Mouse (Mus musculus) kidney, postnatal 0 days (tissue): ENCODE data around the gene Mta1. TPM values are rescaled to one million over a fixed set of nuclear protein-coding genes. Genes with fewer than 3 reads are reported as not detected.

ENCODE experiments used
- ATAC-seq: fragments of 200-750 bp; cut with Nextera tagmentation; replicated peaks from 2 replicates; pipeline ENCODE4 v1.8.0; 2017; ENCODE audit warnings: low read depth, moderate number of reproducible peaks, moderate TSS enrichment, moderate library complexity; ENCODE audit not compliant: low FRiP score
- DNase-seq: peaks from one replicate; pipeline ENCODE4 v3.0.0-alpha.2; 2016; ENCODE audit warnings: low spot score
- H3K27ac ChIP-seq: fragments of 300-500 bp; sonication (generic); 2 replicates; pipeline ENCODE4 v1.5.1; 2014; ENCODE audit warnings: mild to moderate bottlenecking
- H3K27me3 ChIP-seq: fragments of 300-500 bp; sonication (generic); 2 replicates; pipeline ENCODE4 v1.6.1; 2014; ENCODE audit warnings: low read length, mixed read lengths; ENCODE audit not compliant: insufficient read depth
- H3K36me3 ChIP-seq: fragments of 300-500 bp; sonication (generic); 2 replicates; pipeline ENCODE4 v1.6.1; 2014; ENCODE audit warnings: low read length, mixed read lengths; ENCODE audit not compliant: insufficient read depth
- H3K4me1 ChIP-seq: fragments of 300-500 bp; sonication (generic); replicated peaks from 2 replicates; pipeline ENCODE4 v1.6.1; 2014; ENCODE audit warnings: antibody characterized with exemption, low read length, mixed read lengths; ENCODE audit not compliant: insufficient read depth
- H3K4me2 ChIP-seq: fragments of 300-500 bp; sonication (generic); 2 replicates; pipeline ENCODE4 v1.6.1; 2014; ENCODE audit warnings: mild to moderate bottlenecking, low read length, moderate library complexity, mixed read lengths
- H3K4me3 ChIP-seq: fragments of 300-500 bp; sonication (generic); replicated peaks from 2 replicates; pipeline ENCODE4 v1.5.1; 2014; ENCODE audit warnings: low read depth, low read length
- H3K9ac ChIP-seq: fragments of 300-500 bp; sonication (generic); 2 replicates; pipeline ENCODE4 v1.6.1; 2014; ENCODE audit warnings: low read depth, low read length
- H3K9me3 ChIP-seq: fragments of 300-500 bp; sonication (generic); replicated peaks from 2 replicates; pipeline ENCODE4 v1.6.1; 2016; ENCODE audit warnings: low read length, inconsistent platforms, mixed read lengths
- CTCF ChIP-seq: IDR thresholded peaks from 2 replicates; pipeline ENCODE4 v1.5.1; 2016; ENCODE audit warnings: antibody characterized with exemption, low read depth, mild to moderate bottlenecking, moderate library complexity
- WGBS: fragments of 180-500 bp; shearing (Covaris S2); extraction: QIAGEN DNeasy Blood & Tissue Kit; methylation state at CpG from one replicate; pipeline ENCODE4 v1.1.7; 2014; 5-methylcytosine and 5-hydroxymethylcytosine counted together
- polyA plus RNA-seq: library from polyadenylated mRNA; unstranded; fragments of >200 nt; fragmentation: Nextera tagmentation; extraction: Ambion mirVana; gene quantifications from 2 replicates; pipeline ENCODE4 v1.2.1, GENCODE M21; 2015

Gene Mta1
- polyA plus RNA-seq, 1 experiment from 2014 or later = 11.5 TPM

- no peak overlapping the region for H3K4me2 ChIP-seq
- H3K9ac ChIP-seq = no peak overlapping the region
- no peaks in the 10 kb centered on the region for H3K27me3 ChIP-seq
- TF ChIP-seq CTCF = no peak
- no peak overlapping the region for H3K27ac ChIP-seq
- no peaks in the 10 kb centered on the region for H3K9me3 ChIP-seq
- 79% methylated on average over 17 of the region's 17 CpGs for WGBS
- H3K36me3 ChIP-seq = peaks cover 59% of the 10 kb centered on the region
- H3K4me3 ChIP-seq = no peak overlapping the region
- H3K4me1 ChIP-seq = peaks cover 18% of the 10 kb centered on the region
- ATAC-seq (no peak), DNase-seq (no peak)
These were observed 38.5 kb downstream of the Mta1 start for GRCm38 (mm10) chr12:113136492-113137020.

- H3K9ac ChIP-seq = no peak overlapping the region
- peaks cover 27% of the 10 kb centered on the region for H3K4me1 ChIP-seq
- DNase-seq (no peak), ATAC-seq (no peak)
- peaks cover 49% of the 10 kb centered on the region for H3K36me3 ChIP-seq
- no peaks in the 10 kb centered on the region for H3K9me3 ChIP-seq
- H3K4me2 ChIP-seq = no peak overlapping the region
- H3K4me3 ChIP-seq = no peak overlapping the region
- no peaks in the 10 kb centered on the region for H3K27me3 ChIP-seq
- WGBS = 90% methylated on average over 18 of the region's 18 CpGs
- no peak for TF ChIP-seq CTCF
- H3K27ac ChIP-seq = no peak overlapping the region
These were observed 39.5 kb downstream of the Mta1 start for GRCm38 (mm10) chr12:113137260-113138213.

DNA sequence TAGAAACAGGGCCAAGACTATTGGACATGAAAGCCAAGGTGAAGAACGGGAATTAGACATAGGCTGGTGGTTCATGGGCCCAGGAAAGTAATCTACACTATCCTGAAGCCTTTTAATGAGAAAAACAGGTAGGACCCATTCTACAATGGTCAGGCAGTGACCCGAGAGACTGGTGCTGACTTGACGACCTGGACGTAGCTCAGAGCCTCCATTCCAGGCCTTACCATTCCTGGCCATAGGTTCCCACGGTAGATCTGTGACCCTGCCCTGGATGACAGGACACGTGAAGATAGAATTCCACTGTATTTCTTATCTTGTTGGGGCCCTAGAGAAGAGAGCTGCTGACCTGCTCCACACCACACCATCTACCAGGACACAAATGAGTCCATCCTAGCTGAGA is 40.2 kb downstream of the Mta1 start:
- peaks cover 33% of the 10 kb centered on the region for H3K4me1 ChIP-seq
- no peak for TF ChIP-seq CTCF

GRCm38 (mm10) chr12:113138901-113139864 is 41.1 kb downstream of the Mta1 start:
- H3K36me3 ChIP-seq = peaks cover 34% of the 10 kb centered on the region
- peak overlapping the region; percentile 79 for H3K4me2 ChIP-seq
- peaks cover 39% of the 10 kb centered on the region for H3K4me1 ChIP-seq
- DNase-seq (no peak), ATAC-seq (peak; percentile 5; the same call in 1 of the 2 replicates)
- H3K9me3 ChIP-seq = no peaks in the 10 kb centered on the region
- H3K9ac ChIP-seq = no peak overlapping the region
- H3K4me3 ChIP-seq = peak overlapping the region; percentile 50; the same call in 1 of the 2 replicates
- peak; percentile 10; the same call in 1 of the 2 replicates for TF ChIP-seq CTCF
- WGBS = 44% methylated on average over 11 of the region's 11 CpGs
- H3K27me3 ChIP-seq = no peaks in the 10 kb centered on the region
- H3K27ac ChIP-seq = peak overlapping the region; percentile 90

More for the DNA sequence above, 40.2 kb downstream of the Mta1 start:
- Histone ChIP-seq H3K9ac (no peak overlapping the region), H3K27me3 (no peaks in the 10 kb centered on the region), H3K4me2 (no peak overlapping the region), H3K4me3 (no peak overlapping the region), H3K27ac (no peak overlapping the region), H3K36me3 (peaks cover 43% of the 10 kb centered on the region), H3K9me3 (no peaks in the 10 kb centered on the region)
- ATAC-seq (no peak), DNase-seq (no peak)
- 69% methylated on average over 6 of the region's 6 CpGs for WGBS

GRCm38 (mm10) chr12:113139908-113140615 is 42.0 kb downstream of the Mta1 start, which contains the start of gene Crip2:
Crip2 (plus strand) TSS chr12:113140236.
- peak; percentile 80 for ATAC-seq
- DNase-seq = peak; percentile 92
- Histone ChIP-seq H3K4me1 (peaks cover 39% of the 10 kb centered on the region), H3K27ac (peak within 1 kb of the TSS; percentile 90), H3K9ac (peak within 1 kb of the TSS; percentile 61), H3K9me3 (no peaks in the 10 kb centered on the region), H3K27me3 (no peaks in the 10 kb centered on the region), H3K4me2 (peak within 1 kb of the TSS; percentile 79), H3K36me3 (peaks cover 34% of the 10 kb centered on the region), H3K4me3 (peak within 1 kb of the TSS; percentile 50)
- under 1% methylated on average over 67 of the region's 68 CpGs for WGBS
- TF ChIP-seq CTCF = peak; percentile 49
